Mouse (Mus musculus) megakaryocyte, embryonic 14.5 days (primary cell): ENCODE measurements around the gene Ltbp4.

Experiments used
- FLI1 ChIP-seq: IDR thresholded peaks from 2 replicates; pipeline ENCODE4 v1.6.1; 2012; ENCODE audit warnings: low read length, inconsistent platforms, mixed read lengths
- GATA1 ChIP-seq: IDR thresholded peaks from 3 replicates; pipeline ENCODE4 v1.6.1; 2012; ENCODE audit warnings: mixed read lengths, low read length, inconsistent platforms, borderline replicate concordance

DNA sequence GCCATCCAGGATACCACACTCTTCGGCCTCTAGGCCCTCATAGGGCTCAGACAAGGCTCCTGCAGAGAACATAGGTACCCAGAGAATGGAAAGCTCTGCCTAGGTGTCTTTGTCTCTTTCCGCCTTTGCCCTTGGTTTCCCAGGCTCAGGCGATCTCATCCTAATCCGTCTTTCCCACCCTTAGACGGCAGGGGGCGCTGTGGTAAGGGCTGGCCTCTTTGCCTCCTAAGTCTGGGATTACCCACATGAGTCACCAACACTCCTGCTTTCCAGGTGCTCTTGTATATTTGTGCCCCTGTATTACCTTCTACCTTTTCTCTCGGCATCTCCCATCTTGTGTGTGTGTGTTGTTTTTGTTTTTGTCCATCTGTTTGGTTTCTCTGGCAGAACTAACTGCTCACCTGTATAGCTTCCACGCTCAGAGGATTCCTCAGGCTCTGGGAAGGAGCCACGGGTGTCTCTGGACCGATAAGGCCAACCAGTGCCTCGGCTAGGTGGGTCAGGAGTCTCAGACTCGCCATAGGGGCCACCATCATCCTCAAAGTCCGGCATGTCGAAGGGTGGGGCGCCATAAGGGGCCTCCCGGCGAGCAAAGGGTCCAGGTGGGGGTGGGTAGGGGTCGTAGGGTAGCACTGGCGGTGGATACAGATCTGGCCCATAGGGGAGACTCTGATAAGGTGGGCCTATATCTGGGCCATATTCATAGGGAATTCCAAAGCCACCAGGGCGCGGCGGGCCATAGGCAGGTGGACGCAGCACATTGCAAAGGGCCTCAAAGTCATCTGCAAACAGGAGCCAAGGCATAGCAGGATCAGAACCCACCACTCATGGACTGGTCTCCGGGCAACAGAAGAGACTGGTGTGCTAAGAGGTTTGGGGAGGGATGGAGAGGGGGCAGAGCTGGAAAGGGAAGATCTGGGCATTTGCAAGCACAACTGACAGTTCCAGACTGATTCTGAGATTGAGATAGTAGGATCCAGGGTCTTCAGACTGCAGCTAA lies 31.0 kb downstream of the Ltbp4 start:
- no peak for TF ChIP-seq GATA1
- TF ChIP-seq FLI1, result no peak
